Mouse (Mus musculus) liver, embryonic 13.5 days (tissue): ENCODE measurements around the gene Nme2. TPM values are rescaled to one million over a fixed set of nuclear protein-coding genes. Genes with fewer than 3 reads are reported as not detected.
"Not testable (repeated sequence)": the region's sequence is repeated elsewhere in the genome, so short reads cannot be mapped to it uniquely, and the experiment has no call there.

Experiments
- ATAC-seq: fragments of 200-750 bp; cut with Nextera tagmentation; 2 replicates; pipeline ENCODE4 v1.8.0; 2017; ENCODE audit warnings: low read depth, mild to moderate bottlenecking, moderate number of reproducible peaks, moderate library complexity
- DNase-seq: peaks from one replicate; pipeline ENCODE4 v3.0.0; 2022
- H3K27ac ChIP-seq: fragments of 300-500 bp; sonication (generic); 2 replicates; pipeline ENCODE4 v1.5.1; 2015; ENCODE audit warnings: moderate library complexity, mild to moderate bottlenecking, inconsistent platforms
- H3K27me3 ChIP-seq: fragments of 300-500 bp; sonication (generic); 2 replicates; pipeline ENCODE4 v1.6.1; 2015; ENCODE audit warnings: mild to moderate bottlenecking, inconsistent platforms
- H3K36me3 ChIP-seq: fragments of 300-500 bp; sonication (generic); 2 replicates; pipeline ENCODE4 v1.6.1; 2015; ENCODE audit warnings: mild to moderate bottlenecking, inconsistent platforms
- H3K4me1 ChIP-seq: fragments of 300-500 bp; sonication (generic); replicated peaks from 2 replicates; pipeline ENCODE4 v1.6.1; 2015; ENCODE audit warnings: inconsistent platforms
- H3K4me2 ChIP-seq: fragments of 300-500 bp; sonication (generic); 2 replicates; pipeline ENCODE4 v1.6.1; 2015; ENCODE audit warnings: inconsistent platforms, mild to moderate bottlenecking, moderate library complexity
- H3K4me3 ChIP-seq: fragments of 300-500 bp; sonication (generic); replicated peaks from 2 replicates; pipeline ENCODE4 v1.5.1; 2015; ENCODE audit warnings: mild to moderate bottlenecking, inconsistent platforms
- H3K9ac ChIP-seq: fragments of 300-500 bp; sonication (generic); 2 replicates; pipeline ENCODE4 v1.6.1; 2015; ENCODE audit warnings: mild to moderate bottlenecking, inconsistent platforms
- H3K9me3 ChIP-seq: fragments of 300-500 bp; sonication (generic); replicated peaks from 2 replicates; pipeline ENCODE4 v1.6.1; 2016; ENCODE audit warnings: inconsistent platforms
- WGBS: fragments of 180-500 bp; shearing (Covaris S2); methylation state at CpG from one replicate; pipeline ENCODE4 v1.1.7; 2015; ENCODE audit not compliant: insufficient replicate concordance; 5-methylcytosine and 5-hydroxymethylcytosine counted together
- polyA plus RNA-seq: library from polyadenylated mRNA; unstranded; fragments of >200 nt; fragmentation: Nextera tagmentation; extraction: Ambion mirVana; gene quantifications from 2 replicates; pipeline ENCODE4 v1.2.1, GENCODE M21; 2015

Gene Nme2
- polyA plus RNA-seq, 1 experiment from 2014 or later, result 81.5 TPM

DNA sequence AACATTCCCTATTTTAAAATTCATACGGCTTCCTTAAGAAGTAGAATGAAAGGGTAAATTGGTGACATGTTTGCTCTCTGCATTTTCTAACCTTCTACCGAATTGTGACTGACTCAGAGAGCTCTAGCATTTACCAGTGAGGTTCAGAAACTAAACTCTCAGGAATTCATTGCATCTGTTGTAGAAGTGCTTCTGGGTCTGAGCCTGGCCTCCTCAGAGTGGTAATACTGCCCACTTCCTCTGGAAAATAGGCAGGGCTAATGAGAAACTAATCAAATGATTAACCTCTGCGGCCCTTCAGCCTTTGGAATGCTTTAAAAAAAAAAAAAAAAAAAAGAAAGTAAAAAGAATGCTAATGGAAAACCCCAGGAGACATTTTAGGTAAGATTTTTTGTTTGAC lies 11.1 kb downstream of the Nme2 start:
- H3K4me3 ChIP-seq, result no peak overlapping the region
- H3K27me3 ChIP-seq, result no peaks in the 10 kb centered on the region
- H3K4me1 ChIP-seq, result no peaks in the 10 kb centered on the region
- no peak overlapping the region for H3K27ac ChIP-seq
- DNase-seq (no peak), ATAC-seq (no peak)
- H3K36me3 ChIP-seq, result peaks cover 28% of the 10 kb centered on the region
- no peaks in the 10 kb centered on the region for H3K9me3 ChIP-seq
- no peak overlapping the region for H3K4me2 ChIP-seq
- no peak overlapping the region for H3K9ac ChIP-seq
- WGBS, result 77% methylated on average over 3 of the region's 3 CpGs

DNA sequence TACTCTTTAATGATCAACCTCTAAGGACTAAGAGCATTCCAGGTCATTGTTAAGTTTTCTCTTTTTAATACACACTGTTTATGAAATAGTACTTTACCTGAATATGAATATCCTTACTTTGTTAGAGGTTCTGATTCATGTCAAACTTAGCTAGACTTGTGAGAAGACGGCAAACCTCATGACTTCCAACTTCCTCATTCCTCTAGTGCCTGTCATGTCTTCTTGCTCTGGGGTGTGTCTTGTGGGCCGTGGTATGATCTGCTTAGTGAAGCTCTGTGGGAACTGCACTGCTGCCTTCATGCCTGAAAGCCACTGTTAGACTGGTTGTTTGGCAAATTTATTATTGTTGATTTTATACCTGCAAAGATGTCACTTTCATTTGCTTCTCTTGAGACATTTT lies 15.2 kb downstream of the Nme2 start:
- H3K27ac ChIP-seq, result no peak overlapping the region

GRCm38 (mm10) chr11:93929106-93929505 lies 27.0 kb downstream of the Nme2 start:
- Histone ChIP-seq H3K27me3 (no peaks in the 10 kb centered on the region), H3K9ac (no peak overlapping the region), H3K4me3 (no peak overlapping the region), H3K36me3 (peaks cover 52% of the 10 kb centered on the region), H3K4me2 (no peak overlapping the region), H3K9me3 (no peaks in the 10 kb centered on the region), H3K27ac (no peak overlapping the region), H3K4me1 (no peaks in the 10 kb centered on the region)
- ATAC-seq (no peak), DNase-seq (no peak)

More for the DNA sequence above, 15.2 kb downstream of the Nme2 start:
- DNase-seq (no peak), ATAC-seq (no peak)
- H3K4me2 ChIP-seq, result no peak overlapping the region
- H3K9me3 ChIP-seq, result no peaks in the 10 kb centered on the region
- WGBS, result 28% methylated on average over 2 of the region's 2 CpGs
- H3K4me1 ChIP-seq, result no peaks in the 10 kb centered on the region
- no peaks in the 10 kb centered on the region for H3K27me3 ChIP-seq
- H3K4me3 ChIP-seq, result no peak overlapping the region
- H3K9ac ChIP-seq, result no peak overlapping the region
- peaks cover 28% of the 10 kb centered on the region for H3K36me3 ChIP-seq

DNA sequence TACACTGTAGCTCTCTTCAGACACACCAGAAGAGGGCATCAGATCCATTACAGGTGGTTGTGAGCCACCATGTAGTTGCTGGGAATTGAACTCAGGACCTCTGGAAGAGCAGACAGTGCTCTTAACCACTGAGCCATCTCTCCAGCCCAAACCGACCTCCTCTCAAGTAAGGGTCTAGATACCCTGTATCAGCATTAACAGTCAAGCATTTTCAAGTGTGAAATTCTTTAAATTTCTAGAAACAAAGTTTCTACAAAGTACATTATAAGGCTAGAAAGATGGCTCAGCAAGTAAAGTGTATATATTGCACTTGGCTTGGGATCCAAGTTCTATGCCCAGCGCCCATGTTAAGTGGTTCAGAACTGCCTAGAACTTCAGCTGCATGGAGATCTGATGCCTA lies 41.0 kb downstream of the Nme2 start:
- H3K4me3 ChIP-seq, H3K9me3 ChIP-seq, ATAC-seq, H3K9ac ChIP-seq, H3K4me2 ChIP-seq, DNase-seq, H3K27ac ChIP-seq, H3K27me3 ChIP-seq: not testable (repeated sequence)
- 85% methylated on average over 2 of the region's 2 CpGs for WGBS
- Histone ChIP-seq H3K4me1 (peaks cover 12% of the 10 kb centered on the region), H3K36me3 (peaks cover 55% of the 10 kb centered on the region)

DNA sequence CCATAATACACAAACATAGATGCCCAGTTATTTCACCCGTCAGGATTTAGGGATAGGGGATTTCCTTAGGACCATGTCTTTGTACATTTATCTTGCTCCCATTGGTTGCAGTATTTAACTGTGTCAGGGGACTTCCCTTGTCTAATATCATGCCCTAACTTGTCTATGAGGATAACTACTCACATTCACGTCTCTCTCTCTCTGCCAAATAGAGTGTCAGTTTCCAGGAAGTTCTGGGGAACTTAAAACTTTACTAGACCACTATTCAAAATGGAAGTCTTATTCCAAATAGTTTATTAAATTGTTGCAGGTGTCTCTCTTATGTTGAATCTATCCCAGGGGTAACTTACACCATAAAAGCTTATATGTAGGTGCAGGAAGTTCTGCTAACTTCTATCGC lies 44.5 kb downstream of the Nme2 start:
- no peak for DNase-seq
- H3K4me1 ChIP-seq, result peaks cover 12% of the 10 kb centered on the region
- H3K4me3 ChIP-seq, result no peak overlapping the region
- no peak overlapping the region for H3K27ac ChIP-seq
- no peaks in the 10 kb centered on the region for H3K9me3 ChIP-seq
- no peak for ATAC-seq
- no peak overlapping the region for H3K9ac ChIP-seq
- H3K36me3 ChIP-seq, result peaks cover 57% of the 10 kb centered on the region
- no peaks in the 10 kb centered on the region for H3K27me3 ChIP-seq
- no peak overlapping the region for H3K4me2 ChIP-seq
- 88% methylated on average over 3 of the region's 3 CpGs for WGBS

DNA sequence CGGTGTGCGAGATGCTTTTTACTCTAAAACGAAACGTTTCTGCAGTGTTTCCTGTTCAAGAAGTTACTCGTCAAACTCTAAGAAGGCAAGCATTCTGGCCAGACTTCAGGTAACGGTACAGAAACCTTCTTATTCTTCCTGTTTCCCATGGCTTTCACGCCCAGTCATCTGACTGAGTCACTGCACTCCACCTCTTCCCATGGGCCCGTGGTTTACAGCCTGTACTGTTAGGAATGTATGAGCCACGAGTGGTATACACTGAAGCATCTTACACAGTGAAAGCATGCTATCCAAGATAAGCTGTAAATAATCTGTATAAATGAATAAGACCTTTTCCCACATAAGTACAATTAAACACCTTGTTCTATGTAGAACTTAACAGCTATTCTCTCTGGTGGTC lies 47.2 kb downstream of the Nme2 start:
- Histone ChIP-seq H3K9ac (no peak overlapping the region), H3K4me3 (no peak overlapping the region), H3K4me2 (no peak overlapping the region), H3K9me3 (no peaks in the 10 kb centered on the region), H3K27ac (no peak overlapping the region), H3K36me3 (peaks cover 53% of the 10 kb centered on the region), H3K27me3 (no peaks in the 10 kb centered on the region), H3K4me1 (peaks cover 3% of the 10 kb centered on the region; the same call in 1 of the 2 replicates)
- ATAC-seq (no peak), DNase-seq (no peak)
- 72% methylated on average over 9 of the region's 9 CpGs for WGBS

DNA sequence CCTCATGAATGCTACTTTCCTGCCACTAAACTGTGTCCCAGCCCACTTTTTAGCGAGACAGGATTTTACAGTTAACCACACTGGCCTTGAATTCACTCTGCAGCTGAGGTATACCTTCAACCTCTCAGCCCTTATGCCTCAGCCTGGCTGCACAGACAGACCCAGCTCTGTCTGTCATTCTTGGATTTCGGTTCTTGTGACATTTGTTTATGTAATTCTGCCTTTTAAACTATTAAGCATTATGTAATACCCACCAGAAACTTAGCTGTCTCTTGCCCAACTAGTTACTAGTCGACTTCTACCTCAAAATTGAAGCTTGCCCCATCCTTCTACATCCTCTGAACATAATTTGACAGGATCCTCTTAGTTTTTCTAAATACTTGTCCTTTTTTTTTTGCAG lies 48.2 kb downstream of the Nme2 start:
- no peak for DNase-seq
- WGBS, result 64% methylated on average over 3 of the region's 3 CpGs
- H3K4me2 ChIP-seq, result no peak overlapping the region
- peaks cover 47% of the 10 kb centered on the region for H3K36me3 ChIP-seq
- no peak overlapping the region for H3K9ac ChIP-seq
- H3K27me3 ChIP-seq, result no peaks in the 10 kb centered on the region
- no peak overlapping the region for H3K27ac ChIP-seq
- ATAC-seq, result no peak
- H3K4me3 ChIP-seq, result no peak overlapping the region
- H3K4me1 ChIP-seq, result no peaks in the 10 kb centered on the region
- no peaks in the 10 kb centered on the region for H3K9me3 ChIP-seq

GRCm38 (mm10) chr11:93906834-93907233 lies 49.2 kb downstream of the Nme2 start:
- no peak overlapping the region for H3K4me2 ChIP-seq
- no peaks in the 10 kb centered on the region for H3K27me3 ChIP-seq
- H3K9me3 ChIP-seq, result no peaks in the 10 kb centered on the region
- no peak overlapping the region for H3K9ac ChIP-seq
- DNase-seq, result no peak
- no peak overlapping the region for H3K27ac ChIP-seq
- no peaks in the 10 kb centered on the region for H3K4me1 ChIP-seq
- 53% methylated on average over 4 of the region's 4 CpGs for WGBS
- no peak overlapping the region for H3K4me3 ChIP-seq
- ATAC-seq, result no peak
- H3K36me3 ChIP-seq, result peaks cover 46% of the 10 kb centered on the region

Other genes starting within 250 kb of the Nme2 start
- 22.4 and 29.1 TPM in 2 replicates for gene Utp18, start 70.5 kb downstream of the Nme2 start, polyA plus RNA-seq
- 7.8 and 8.5 TPM in 2 replicates for gene Mbtd1, start 70.4 kb downstream of the Nme2 start, polyA plus RNA-seq
- 247 and 263 TPM in 2 replicates for gene Gm20390, start 12.0 kb upstream of the Nme2 start, polyA plus RNA-seq
- 177 and 207 TPM in 2 replicates for gene Nme1, start 12.3 kb upstream of the Nme2 start, polyA plus RNA-seq
- gene Spag9, start 39.8 kb upstream of the Nme2 start, polyA plus RNA-seq, result 9.1 and 10.0 TPM in 2 replicates